Mouse (Mus musculus): ENCODE results near the gene Hp.

Hp gene

DNA sequence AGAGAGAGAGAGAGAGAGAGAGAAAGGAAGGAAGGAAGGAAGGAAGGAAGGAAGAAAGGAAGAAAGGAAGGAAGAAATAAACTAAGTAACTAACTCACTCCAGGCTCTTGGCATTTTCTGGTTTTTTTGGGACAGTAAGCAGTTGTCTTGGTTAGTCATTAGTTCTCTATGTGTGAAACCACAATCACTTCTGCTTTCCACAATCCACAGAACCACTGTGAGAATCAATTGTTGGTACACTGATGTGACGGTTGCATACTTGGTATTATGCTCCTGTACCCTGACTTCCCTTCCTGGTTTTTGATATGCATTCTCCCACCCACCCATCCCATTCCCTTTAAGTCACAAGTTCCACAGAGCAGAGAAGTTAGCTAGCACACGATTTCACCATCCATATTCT is 15.1 kb downstream of the Hp start:
- no peak for DNase-seq (ENCODE audit: low spot score in 2 of 2)

DNA sequence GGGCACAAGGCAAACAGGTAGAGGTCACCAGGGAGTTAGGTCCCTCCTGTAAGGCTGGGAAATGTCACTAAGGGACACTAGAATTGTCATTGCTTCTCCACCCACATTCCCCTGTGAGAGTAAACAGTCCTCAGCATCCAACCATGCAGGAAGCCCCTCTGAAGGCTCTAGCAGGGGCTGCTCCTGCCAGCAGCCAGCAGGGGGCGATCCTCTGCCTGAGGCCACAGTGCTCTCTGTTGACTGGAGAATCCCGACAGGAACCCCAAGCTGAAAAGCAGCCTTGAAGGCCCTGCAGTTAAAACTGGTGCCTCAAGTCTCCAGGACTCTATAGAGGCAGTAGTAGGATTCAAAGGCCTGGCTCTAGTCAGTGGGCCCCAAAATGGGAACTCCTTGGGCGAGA is 27.3 kb downstream of the Hp start:
- no peak for DNase-seq (ENCODE audit: low spot score in 2 of 2)

DNA sequence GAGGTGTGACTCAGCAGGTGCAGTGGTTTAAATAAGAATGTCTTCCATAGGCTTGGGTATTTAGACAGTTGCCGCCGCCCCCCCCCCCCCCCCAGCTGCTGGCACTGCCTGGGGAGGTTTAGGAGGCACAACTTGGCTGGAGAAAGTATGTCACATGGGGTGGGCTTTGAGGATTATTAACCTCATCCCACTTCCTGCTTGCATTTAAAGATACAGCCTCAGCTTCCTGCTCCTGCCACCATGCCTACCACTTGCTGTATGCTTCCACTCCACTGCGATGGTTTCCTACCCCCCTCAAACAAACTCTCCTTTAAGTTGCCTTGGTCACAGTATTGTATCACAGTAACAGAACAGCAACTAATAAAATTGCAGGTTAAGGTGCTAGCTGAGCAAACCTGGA is 34.9 kb downstream of the Hp start:
- no peak for DNase-seq (ENCODE audit: low spot score in 2 of 2)

DNA sequence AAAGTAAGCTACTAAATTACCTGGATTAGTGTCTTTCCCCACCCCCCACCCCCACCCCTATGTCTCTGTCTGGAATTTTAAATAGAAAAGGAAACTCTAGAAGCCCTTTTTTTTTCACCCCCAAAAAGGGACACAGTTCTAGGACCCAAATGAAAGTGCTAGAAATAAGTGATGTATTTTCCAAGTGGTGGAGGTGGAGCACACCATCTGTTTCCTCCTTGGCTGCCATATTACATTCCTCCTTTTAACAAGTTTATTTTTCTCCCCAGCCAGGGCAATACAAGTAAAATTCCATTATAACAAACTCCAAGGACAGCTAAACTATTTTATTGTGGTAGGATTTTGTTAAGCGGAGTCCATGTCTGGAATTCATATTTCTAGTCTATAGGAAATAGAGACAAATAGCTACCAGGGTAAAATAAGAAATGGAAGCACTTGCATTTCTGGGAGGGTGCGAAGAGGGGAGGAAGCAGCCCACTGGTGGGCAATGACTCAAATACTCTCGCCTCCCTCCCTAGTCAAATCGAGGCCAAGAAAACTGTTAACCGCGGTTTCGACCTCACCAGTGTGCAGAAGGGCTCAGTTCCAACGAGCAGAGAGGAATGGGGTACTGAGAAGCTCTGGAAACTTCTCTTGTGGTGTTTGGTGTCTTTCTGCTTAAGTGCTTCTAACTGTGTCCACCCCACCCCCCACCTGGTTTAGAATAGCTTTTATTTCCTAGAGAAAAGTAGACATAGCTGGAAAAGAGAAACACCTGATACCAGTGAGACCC is 36.0 kb downstream of the Hp start:
- DNase-seq (ENCODE audit: low spot score in 2 of 2): no peak

DNA sequence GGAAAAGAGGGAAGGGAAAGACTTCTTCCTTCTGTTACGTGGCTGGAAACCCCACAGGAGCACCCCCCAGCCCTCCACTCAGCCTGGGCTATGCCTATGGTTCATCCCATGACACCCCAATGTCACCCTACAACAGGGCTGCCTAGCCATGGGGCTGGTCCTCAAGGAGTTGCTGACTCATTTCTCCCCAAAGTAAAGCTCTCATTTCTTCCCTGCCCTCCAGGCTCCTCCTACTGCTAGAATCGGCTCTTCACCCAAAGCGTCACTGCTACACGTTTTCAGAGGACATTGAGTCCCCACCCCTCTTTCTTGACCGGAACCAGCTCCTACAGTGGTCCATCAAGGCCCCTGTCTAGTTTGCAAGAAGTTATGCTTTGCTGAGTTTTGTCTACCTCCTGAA is 36.8 kb downstream of the Hp start:
- DNase-seq (ENCODE audit: low spot score in 2 of 2): no peak

DNA sequence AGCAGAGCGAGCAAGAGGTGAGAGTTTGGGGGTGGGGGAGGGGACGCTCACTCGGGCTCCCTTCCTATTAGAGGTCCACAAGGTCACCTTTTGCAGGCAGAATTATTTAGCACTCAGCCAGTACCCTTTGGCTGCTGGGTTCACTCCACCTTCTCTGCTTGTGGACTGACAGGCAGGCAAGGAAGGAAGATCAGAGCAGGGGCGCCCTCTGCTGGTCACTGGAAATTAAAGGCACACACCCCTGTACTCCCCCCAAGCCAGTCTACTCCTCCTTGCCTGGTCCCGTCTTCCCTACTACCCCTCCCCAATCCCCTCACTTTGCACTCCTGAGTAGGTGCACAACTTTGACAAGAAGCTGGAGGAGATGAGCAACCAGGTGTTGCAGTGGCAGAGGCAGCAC is 42.3 kb downstream of the Hp start:
- peak; percentile 31 to 62 for DNase-seq (ENCODE audit: low spot score in 2 of 2)

DNA sequence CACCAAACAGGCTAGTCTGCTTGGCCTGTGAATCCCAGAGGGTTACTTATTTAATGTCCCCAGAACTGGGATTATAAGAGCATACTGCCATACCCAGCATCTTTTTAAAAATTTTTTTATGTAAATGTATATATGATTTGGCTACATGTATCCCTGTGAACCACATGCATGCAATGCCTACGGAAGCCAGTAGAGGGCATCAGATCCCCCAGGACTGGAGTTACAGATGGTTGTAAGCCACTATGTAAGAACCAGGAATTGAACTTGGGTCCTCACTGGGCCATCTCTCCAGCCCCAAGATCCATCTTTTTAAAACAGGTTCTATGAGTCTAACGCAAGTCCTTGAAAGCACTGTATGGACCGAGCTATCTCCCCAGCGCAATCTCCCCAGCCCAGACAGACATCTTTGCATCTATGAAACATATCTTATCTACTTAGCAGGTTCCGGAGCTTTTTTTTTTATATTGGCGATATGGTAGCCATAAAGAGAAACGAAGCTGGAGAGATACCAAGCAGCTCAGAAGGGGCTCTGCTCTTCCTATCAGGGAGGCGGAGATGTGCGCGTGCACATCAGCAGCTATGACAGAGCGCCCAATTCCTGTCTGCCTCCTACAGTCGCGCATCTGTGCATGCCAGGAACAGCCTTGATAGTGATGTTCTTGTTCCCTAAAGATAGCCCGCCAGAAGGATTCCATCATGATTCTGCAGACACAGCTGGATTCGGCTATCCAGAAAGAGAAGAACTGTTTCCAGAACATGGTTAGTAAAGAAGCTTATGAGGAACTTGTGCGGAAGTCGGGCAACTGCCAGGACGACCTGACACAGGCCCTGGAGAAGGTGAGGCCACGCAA is 43.6 kb downstream of the Hp start:
- peak in 1 of 2 experiments; percentile 35 for DNase-seq (ENCODE audit: low spot score in 2 of 2)

Measured in spleen, postnatal 14 days (tissue).